Mouse (Mus musculus) liver, embryonic 18 days (tissue): Measurements from ENCODE around the gene Gm27029. TPM values are rescaled to one million over a fixed set of nuclear protein-coding genes. Genes with fewer than 3 reads are reported as not detected.

Source experiments
- polyA plus RNA-seq: library from polyadenylated mRNA; depleted of rRNA; stranded (reverse); fragments of >200 nt; gene quantifications from 2 replicates; pipeline ENCODE4 v1.2.3, GENCODE M21; 2012; rRNA removed

The Gm27029 gene
- polyA plus RNA-seq: 0.64 and 0.79 TPM in 2 replicates

GRCm38 (mm10) chr11:101424105-101424851, at the start of gene Gm27029:
Gm27029 (minus strand) TSS chr11:101424796.

GRCm38 (mm10) chr11:101465869-101466551, 41.4 kb upstream of the Gm27029 start, which contains the start of gene Vat1:
Vat1 (minus strand) TSS chr11:101466230.

GRCm38 (mm10) chr11:101464211-101465100, 39.9 kb upstream of the Gm27029 start, which contains the start of gene Rnd2:
Rnd2 (plus strand) TSS chr11:101464999.

GRCm38 (mm10) chr11:101448274-101448746, 23.7 kb upstream of the Gm27029 start, which contains the start of gene Ifi35:
Ifi35 (plus strand) TSS chr11:101448407.

GRCm38 (mm10) chr11:101442127-101442693, 17.6 kb upstream of the Gm27029 start, which contains the start of gene Rpl27:
Rpl27 (plus strand) TSS chr11:101442298.

GRCm38 (mm10) chr11:101424925-101425813, 573 bp upstream of the Gm27029 start, which contains the start of the genes Rundc1 and Ptges3l:
Rundc1 (plus strand) TSS chr11:101425085.
Ptges3l (minus strand) TSS chr11:101425333.

GRCm38 (mm10) chr11:101417101-101417855, 7.3 kb downstream of the Gm27029 start, which contains the start of gene Aarsd1:
Aarsd1 (minus strand) TSS chr11:101417615.

GRCm38 (mm10) chr11:101367326-101367935, 57.2 kb downstream of the Gm27029 start, which contains the start of gene G6pc:
G6pc (plus strand) TSS chr11:101367561.

Other genes with a start within 250 kb of the Gm27029 start
- 0.04 and 0.05 TPM in 2 replicates for gene Ccr10, start 249.4 kb downstream of the Gm27029 start, polyA plus RNA-seq
- 9.2 and 11.0 TPM in 2 replicates for gene Ezh1, start 198.3 kb downstream of the Gm27029 start, polyA plus RNA-seq
- gene Ramp2, start 178.8 kb downstream of the Gm27029 start, polyA plus RNA-seq: 26.7 and 28.2 TPM in 2 replicates
- 33.1 and 34.1 TPM in 2 replicates for gene Vps25, start 171.1 kb downstream of the Gm27029 start, polyA plus RNA-seq
- gene Wnk4, start 164.2 kb downstream of the Gm27029 start, polyA plus RNA-seq: 1.9 and 2.9 TPM in 2 replicates
- gene Cntd1, start 145.8 kb downstream of the Gm27029 start, polyA plus RNA-seq: 0.25 and 0.51 TPM in 2 replicates
- 47.0 and 49.6 TPM in 2 replicates for gene Coa3, start 145.7 kb downstream of the Gm27029 start, polyA plus RNA-seq
- 49.6 and 53.3 TPM in 2 replicates for gene Becn1, start 122.5 kb downstream of the Gm27029 start, polyA plus RNA-seq
- gene Psme3, start 108.6 kb downstream of the Gm27029 start, polyA plus RNA-seq: 75.2 and 83.4 TPM in 2 replicates
- gene Aoc2, start 99.7 kb downstream of the Gm27029 start, polyA plus RNA-seq: 3.0 and 3.2 TPM in 2 replicates
- 0.20 and 0.29 TPM in 2 replicates for gene Aoc3, start 94.2 kb downstream of the Gm27029 start, polyA plus RNA-seq
- gene G6pc, start 57.2 kb downstream of the Gm27029 start, polyA plus RNA-seq: 41.2 and 49.0 TPM in 2 replicates
- gene Aarsd1, start 7.2 kb downstream of the Gm27029 start, polyA plus RNA-seq: 13.5 and 14.0 TPM in 2 replicates
- gene Rundc1, start 289 bp upstream of the Gm27029 start, polyA plus RNA-seq: 4.3 and 4.5 TPM in 2 replicates
- 0.80 and 0.88 TPM in 2 replicates for gene Ptges3l, start 537 bp upstream of the Gm27029 start, polyA plus RNA-seq
- gene Rpl27, start 17.5 kb upstream of the Gm27029 start, polyA plus RNA-seq: 679 and 947 TPM in 2 replicates
- 47.2 and 49.9 TPM in 2 replicates for gene Ifi35, start 23.6 kb upstream of the Gm27029 start, polyA plus RNA-seq
- gene Rnd2, start 40.2 kb upstream of the Gm27029 start, polyA plus RNA-seq: 3.3 and 4.1 TPM in 2 replicates
- gene Vat1, start 41.4 kb upstream of the Gm27029 start, polyA plus RNA-seq: 12.6 and 14.2 TPM in 2 replicates
- 4.0 and 4.2 TPM in 2 replicates for gene Brca1, start 127.2 kb upstream of the Gm27029 start, polyA plus RNA-seq
- 41.3 and 42.4 TPM in 2 replicates for gene Nbr1, start 127.4 kb upstream of the Gm27029 start, polyA plus RNA-seq
- 13.3 and 15.8 TPM in 2 replicates for gene Tmem106a, start 157.4 kb upstream of the Gm27029 start, polyA plus RNA-seq
- not detected in 2 replicates for gene Gm11634, start 174.5 kb upstream of the Gm27029 start, polyA plus RNA-seq
- gene Rdm1, start 202.4 kb upstream of the Gm27029 start, polyA plus RNA-seq: 5.9 and 7.0 TPM in 2 replicates
- gene Arl4d, start 240.7 kb upstream of the Gm27029 start, polyA plus RNA-seq: 4.7 and 5.2 TPM in 2 replicates